Mouse (Mus musculus): Measurements from ENCODE around the gene Nudt4. TPM values are rescaled to one million over a fixed set of nuclear protein-coding genes. Genes with fewer than 3 reads are reported as not detected.

The Nudt4 gene
- polyA plus RNA-seq, 1 experiment, result 133 TPM

DNA sequence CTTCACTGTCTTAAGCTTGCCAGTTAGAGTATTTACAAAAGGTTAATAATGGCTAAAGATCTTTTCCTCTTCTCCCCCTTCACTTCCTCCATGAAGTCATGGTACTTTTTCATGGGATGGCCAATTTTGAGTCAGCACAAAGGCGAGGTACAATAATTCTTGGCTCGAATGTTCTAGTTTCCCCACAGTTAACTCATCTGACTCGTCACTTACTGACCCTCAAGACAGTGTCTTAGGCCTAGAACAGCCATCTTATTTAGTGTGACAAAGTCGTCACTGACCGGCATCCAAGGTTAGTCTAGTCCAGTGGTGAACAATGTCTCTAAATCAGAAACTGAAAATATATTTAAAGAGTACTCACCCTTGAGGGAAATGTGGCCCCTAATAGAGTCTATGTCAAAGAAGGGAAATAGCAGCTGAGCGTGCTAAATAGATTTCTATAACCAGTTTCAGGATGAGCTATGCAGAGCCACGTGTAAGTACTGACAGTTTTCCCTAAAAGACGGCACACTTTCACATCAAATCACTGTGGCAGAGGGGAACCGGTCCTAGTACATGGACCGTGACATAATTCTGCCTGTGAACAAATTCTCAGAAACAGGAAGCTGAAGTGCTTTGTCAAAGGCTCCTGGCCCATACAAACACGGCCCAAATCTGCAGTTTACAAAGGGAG is 15.7 kb downstream of the Nudt4 start:
- TF ChIP-seq POLR2A (IDR thresholded peaks at IDR 0.05; ENCODE audit: insufficient read depth, low read length), result no peak
- no peak for TF ChIP-seq EP300 (IDR thresholded peaks at IDR 0.05; ENCODE audit: insufficient read depth, low read depth, low read length)
- TF ChIP-seq CTCF (IDR thresholded peaks at IDR 0.05; ENCODE audit: low read depth, low read length), result no peak
- no peaks in the 10 kb centered on the region for H3K9me3 ChIP-seq (replicated peaks; ENCODE audit: control insufficient read depth, insufficient read depth, low read length, poor library complexity, severe bottlenecking)
- H3K4me3 ChIP-seq (ENCODE audit: low read depth, low read length), result no peak overlapping the region
- no peak overlapping the region for H3K9ac ChIP-seq (ENCODE audit: low read depth, poor library complexity, severe bottlenecking)
- no peak overlapping the region for H3K27ac ChIP-seq (ENCODE audit: insufficient read depth, low read length)
- H3K4me1 ChIP-seq (ENCODE audit: control insufficient read depth, insufficient read depth, low read length), result no peaks in the 10 kb centered on the region
- peaks cover 67% of the 10 kb centered on the region for H3K36me3 ChIP-seq (ENCODE audit: control insufficient read depth, insufficient read depth, low read length, poor library complexity, severe bottlenecking)
- H3K27me3 ChIP-seq (ENCODE audit: control insufficient read depth, insufficient read depth, low read length, poor library complexity, severe bottlenecking), result no peaks in the 10 kb centered on the region

DNA sequence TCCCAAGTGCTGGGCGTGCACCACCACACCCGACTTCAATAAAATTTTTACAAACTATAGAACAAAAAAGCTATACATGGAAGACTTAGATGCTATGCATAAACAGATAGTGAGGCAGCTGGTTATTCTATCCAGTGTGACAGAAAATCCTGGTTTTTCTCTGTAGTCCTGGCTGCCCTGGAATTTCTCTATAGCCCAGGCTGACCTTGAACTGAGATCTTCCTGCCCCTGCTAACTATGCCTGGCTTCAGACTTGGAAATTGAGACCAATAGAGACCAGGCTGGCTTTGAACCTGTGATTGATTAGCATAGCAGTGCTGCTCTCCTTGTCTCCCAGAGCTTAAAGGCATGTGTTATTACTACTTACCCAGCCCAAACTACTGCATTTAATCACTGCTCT is 17.8 kb downstream of the Nudt4 start:
- peak overlapping the region; percentile 80 for H3K27ac ChIP-seq (ENCODE audit: insufficient read depth, low read length)
- H3K9me3 ChIP-seq (replicated peaks; ENCODE audit: control insufficient read depth, insufficient read depth, low read length, poor library complexity, severe bottlenecking), result no peaks in the 10 kb centered on the region
- TF ChIP-seq CTCF (IDR thresholded peaks at IDR 0.05; ENCODE audit: low read depth, low read length), result no peak
- TF ChIP-seq POLR2A (IDR thresholded peaks at IDR 0.05; ENCODE audit: insufficient read depth, low read length), result no peak
- no peak for TF ChIP-seq EP300 (IDR thresholded peaks at IDR 0.05; ENCODE audit: insufficient read depth, low read depth, low read length)
- H3K27me3 ChIP-seq (ENCODE audit: control insufficient read depth, insufficient read depth, low read length, poor library complexity, severe bottlenecking), result no peaks in the 10 kb centered on the region
- H3K4me1 ChIP-seq (ENCODE audit: control insufficient read depth, insufficient read depth, low read length), result no peaks in the 10 kb centered on the region
- no peak overlapping the region for H3K9ac ChIP-seq (ENCODE audit: low read depth, poor library complexity, severe bottlenecking)
- H3K36me3 ChIP-seq (ENCODE audit: control insufficient read depth, insufficient read depth, low read length, poor library complexity, severe bottlenecking), result peaks cover 64% of the 10 kb centered on the region
- H3K4me3 ChIP-seq (ENCODE audit: low read depth, low read length), result no peak overlapping the region

DNA sequence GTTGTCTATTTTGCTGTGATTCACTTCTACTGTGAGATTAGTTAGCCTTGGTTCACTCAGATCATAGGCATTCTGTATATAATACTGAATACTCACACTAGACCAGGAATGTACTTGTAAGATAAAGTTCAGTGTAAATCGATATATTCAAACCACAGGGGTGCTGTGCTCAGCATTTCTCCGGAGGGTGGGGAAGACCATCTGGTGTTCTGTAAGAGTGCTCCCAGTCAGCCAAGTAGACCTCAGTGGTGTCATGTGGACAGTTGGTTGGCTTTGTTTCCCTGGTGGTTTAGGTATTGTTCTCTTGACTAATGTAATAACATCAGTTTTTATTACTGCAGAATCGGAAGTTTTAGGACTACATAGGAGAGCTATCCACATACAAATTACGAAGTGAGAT is 18.9 kb downstream of the Nudt4 start:
- no peaks in the 10 kb centered on the region for H3K4me1 ChIP-seq (ENCODE audit: control insufficient read depth, insufficient read depth, low read length)
- H3K27me3 ChIP-seq (ENCODE audit: control insufficient read depth, insufficient read depth, low read length, poor library complexity, severe bottlenecking), result no peaks in the 10 kb centered on the region
- H3K4me3 ChIP-seq (ENCODE audit: low read depth, low read length), result no peak overlapping the region
- TF ChIP-seq CTCF (IDR thresholded peaks at IDR 0.05; ENCODE audit: low read depth, low read length) (no peak), POLR2A (IDR thresholded peaks at IDR 0.05; ENCODE audit: insufficient read depth, low read length) (no peak), EP300 (IDR thresholded peaks at IDR 0.05; ENCODE audit: insufficient read depth, low read depth, low read length) (no peak)
- H3K9ac ChIP-seq (ENCODE audit: low read depth, poor library complexity, severe bottlenecking), result no peak overlapping the region
- H3K36me3 ChIP-seq (ENCODE audit: control insufficient read depth, insufficient read depth, low read length, poor library complexity, severe bottlenecking), result peaks cover 56% of the 10 kb centered on the region
- peak overlapping the region; percentile 72; the same call in 1 of the 2 replicates for H3K27ac ChIP-seq (ENCODE audit: insufficient read depth, low read length)
- H3K9me3 ChIP-seq (replicated peaks; ENCODE audit: control insufficient read depth, insufficient read depth, low read length, poor library complexity, severe bottlenecking), result no peaks in the 10 kb centered on the region

- H3K27ac ChIP-seq (ENCODE audit: insufficient read depth, low read length), result peak overlapping the region; percentile 72; the same call in 1 of the 2 replicates
- H3K27me3 ChIP-seq (ENCODE audit: control insufficient read depth, insufficient read depth, low read length, poor library complexity, severe bottlenecking), result no peaks in the 10 kb centered on the region
- no peaks in the 10 kb centered on the region for H3K9me3 ChIP-seq (replicated peaks; ENCODE audit: control insufficient read depth, insufficient read depth, low read length, poor library complexity, severe bottlenecking)
- H3K4me1 ChIP-seq (ENCODE audit: control insufficient read depth, insufficient read depth, low read length), result no peaks in the 10 kb centered on the region
- H3K9ac ChIP-seq (ENCODE audit: low read depth, poor library complexity, severe bottlenecking), result no peak overlapping the region
- H3K36me3 ChIP-seq (ENCODE audit: control insufficient read depth, insufficient read depth, low read length, poor library complexity, severe bottlenecking), result peaks cover 52% of the 10 kb centered on the region
- no peak for TF ChIP-seq CTCF (IDR thresholded peaks at IDR 0.05; ENCODE audit: low read depth, low read length)
- TF ChIP-seq POLR2A (IDR thresholded peaks at IDR 0.05; ENCODE audit: insufficient read depth, low read length), result no peak
- TF ChIP-seq EP300 (IDR thresholded peaks at IDR 0.05; ENCODE audit: insufficient read depth, low read depth, low read length), result no peak
- H3K4me3 ChIP-seq (ENCODE audit: low read depth, low read length), result no peak overlapping the region
Observed at GRCm38 (mm10) chr10:95544651-95545050, 19.3 kb downstream of the Nudt4 start.

DNA sequence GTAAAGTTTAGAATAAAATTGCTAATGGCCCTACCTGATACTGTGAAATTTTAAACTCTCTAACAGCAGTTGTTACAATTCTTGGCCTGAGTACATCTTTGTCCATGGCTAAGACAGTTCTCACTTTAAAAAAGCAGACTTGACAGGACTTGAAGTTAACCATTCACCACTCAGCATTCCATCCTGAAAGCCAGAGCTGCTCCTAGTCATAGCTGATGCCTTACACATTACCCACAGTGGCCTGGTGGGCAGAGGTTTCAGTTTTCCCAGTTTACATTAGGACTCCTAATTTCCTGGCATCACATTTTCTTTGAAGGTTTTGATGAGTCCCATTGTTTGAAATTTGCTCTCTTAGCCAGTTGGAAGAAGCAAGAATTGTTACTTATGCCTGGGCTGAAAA is 19.9 kb downstream of the Nudt4 start:
- Histone ChIP-seq H3K36me3 (ENCODE audit: control insufficient read depth, insufficient read depth, low read length, poor library complexity, severe bottlenecking) (peaks cover 46% of the 10 kb centered on the region), H3K27me3 (ENCODE audit: control insufficient read depth, insufficient read depth, low read length, poor library complexity, severe bottlenecking) (no peaks in the 10 kb centered on the region), H3K9ac (ENCODE audit: low read depth, poor library complexity, severe bottlenecking) (no peak overlapping the region), H3K4me1 (ENCODE audit: control insufficient read depth, insufficient read depth, low read length) (no peaks in the 10 kb centered on the region), H3K9me3 (replicated peaks; ENCODE audit: control insufficient read depth, insufficient read depth, low read length, poor library complexity, severe bottlenecking) (no peaks in the 10 kb centered on the region), H3K4me3 (ENCODE audit: low read depth, low read length) (no peak overlapping the region), H3K27ac (ENCODE audit: insufficient read depth, low read length) (peak overlapping the region; percentile 17)
- TF ChIP-seq EP300 (IDR thresholded peaks at IDR 0.05; ENCODE audit: insufficient read depth, low read depth, low read length), result no peak
- TF ChIP-seq CTCF (IDR thresholded peaks at IDR 0.05; ENCODE audit: low read depth, low read length), result no peak

DNA sequence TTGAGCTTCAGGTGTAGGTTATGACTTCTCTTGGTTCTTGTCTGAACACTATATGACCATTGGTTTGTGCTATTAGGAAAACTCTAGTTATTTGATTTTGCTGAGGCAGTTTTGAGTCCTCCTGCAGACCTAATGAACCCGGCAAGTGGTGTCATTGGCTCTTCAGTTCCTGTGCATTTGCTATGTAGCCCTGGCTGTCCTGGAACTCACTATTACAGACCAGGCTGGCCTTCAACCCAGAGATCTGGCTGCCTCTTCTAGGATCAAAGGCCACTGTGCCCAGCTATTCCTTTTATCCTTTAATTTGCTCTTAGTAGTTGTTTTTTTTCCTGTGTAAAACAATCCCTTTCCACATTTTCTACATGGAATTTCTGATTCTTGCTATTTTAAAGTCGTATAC is 20.6 kb downstream of the Nudt4 start:
- no peaks in the 10 kb centered on the region for H3K9me3 ChIP-seq (replicated peaks; ENCODE audit: control insufficient read depth, insufficient read depth, low read length, poor library complexity, severe bottlenecking)
- TF ChIP-seq CTCF (IDR thresholded peaks at IDR 0.05; ENCODE audit: low read depth, low read length) (no peak), EP300 (IDR thresholded peaks at IDR 0.05; ENCODE audit: insufficient read depth, low read depth, low read length) (no peak), POLR2A (IDR thresholded peaks at IDR 0.05; ENCODE audit: insufficient read depth, low read length) (no peak)
- H3K27me3 ChIP-seq (ENCODE audit: control insufficient read depth, insufficient read depth, low read length, poor library complexity, severe bottlenecking), result no peaks in the 10 kb centered on the region
- no peak overlapping the region for H3K27ac ChIP-seq (ENCODE audit: insufficient read depth, low read length)
- H3K4me3 ChIP-seq (ENCODE audit: low read depth, low read length), result no peak overlapping the region
- no peak overlapping the region for H3K9ac ChIP-seq (ENCODE audit: low read depth, poor library complexity, severe bottlenecking)
- peaks cover 42% of the 10 kb centered on the region for H3K36me3 ChIP-seq (ENCODE audit: control insufficient read depth, insufficient read depth, low read length, poor library complexity, severe bottlenecking)
- H3K4me1 ChIP-seq (ENCODE audit: control insufficient read depth, insufficient read depth, low read length), result no peaks in the 10 kb centered on the region

Measured in ES-Bruce4 (cell line).